Mouse (Mus musculus): ENCODE data around the gene Olfr1323.

Gene Olfr1323

GRCm38 (mm10) chrX:50019259-50019658, at the start of gene Olfr1323:
Olfr1323 (minus strand) TSS chrX:50019359.
- no peak for DNase-seq (ENCODE audit: low read depth, low spot score)

- DNase-seq (ENCODE audit: low read depth, low spot score) = no peak
These were observed 6.9 kb downstream of the Olfr1323 start for GRCm38 (mm10) chrX:50012242-50012641.

Measured in CD4-positive helper T cell, adult 2 months (primary cell).